Mouse (Mus musculus) layer of hippocampus, postnatal 36 days (tissue): Measurements from ENCODE around the gene Kcnh3. TPM values are rescaled to one million over a fixed set of nuclear protein-coding genes. Genes with fewer than 3 reads are reported as not detected.

Experiments used
- DNase-seq, 2 experiments: peaks; one replicate each; pipeline ENCODE4 v3.0.0; 2022
- total RNA-seq, 2 experiments: library from RNA; stranded (reverse); gene quantifications; 2 replicates each; pipeline ENCODE4 v1.2.3; 2021

Kcnh3 gene
- total RNA-seq, 2 experiments from 2014 or later = 71.6 to 78.9 TPM

GRCm38 (mm10) chr15:99285189-99285535 lies 60.5 kb downstream of the Kcnh3 start:
- DNase-seq = no peak

- DNase-seq = no peak
Measured at GRCm38 (mm10) chr15:99290586-99290985, 65.9 kb downstream of the Kcnh3 start.

Other genes with a start within 250 kb of the Kcnh3 start
- 10 to 100 TPM; 56.8 to 66.3 TPM for gene Tuba1c, start 195.0 kb upstream of the Kcnh3 start, total RNA-seq
- 1 to 10 TPM in 1 of 2 experiments, under 1 TPM in 1; 0.82 to 2.2 TPM for gene Prph, start 169.7 kb upstream of the Kcnh3 start, total RNA-seq
- under 1 TPM; 0.38 to 0.40 TPM for gene Troap, start 150.3 kb upstream of the Kcnh3 start, total RNA-seq
- under 1 TPM in 1 of 2 experiments, not detected in 1; 0.30 TPM for gene C1ql4, start 137.0 kb upstream of the Kcnh3 start, total RNA-seq
- under 1 TPM in 1 of 2 experiments, not detected in 1; 0.30 TPM for gene Dnajc22, start 131.7 kb upstream of the Kcnh3 start, total RNA-seq
- 10 to 100 TPM; 32.0 to 32.8 TPM for gene Spats2, start 98.9 kb upstream of the Kcnh3 start, total RNA-seq
- 10 to 100 TPM; 63.3 to 71.5 TPM for gene Mcrs1, start 27.1 kb downstream of the Kcnh3 start, total RNA-seq
- gene Prpf40b, start 70.2 kb downstream of the Kcnh3 start, total RNA-seq = 10 to 100 TPM; 96.8 to 98.3 TPM
- 1 to 10 TPM; 1.1 to 1.6 TPM for gene Fam186b, start 71.0 kb downstream of the Kcnh3 start, total RNA-seq
- gene Fmnl3, start 145.6 kb downstream of the Kcnh3 start, total RNA-seq = 1 to 10 TPM; 9.2 to 10.0 TPM
- gene Tmbim6, start 168.0 kb downstream of the Kcnh3 start, total RNA-seq = 100 to 1,000 TPM; 357 TPM
- gene Nckap5l, start 232.9 kb downstream of the Kcnh3 start, total RNA-seq = 10 to 100 TPM; 20.3 to 20.9 TPM
- gene Bcdin3d, start 249.9 kb downstream of the Kcnh3 start, total RNA-seq = 1 to 10 TPM; 3.9 to 5.0 TPM